Mouse (Mus musculus) urinary bladder, adult 18-20 months (tissue): ENCODE measurements around the gene Olfr15.
A peak's percentile ranks its signal among the peaks of the same experiment; 100 is the strongest.

Experiments used
- DNase-seq, 2 experiments: peaks; one replicate each; pipeline ENCODE4 v3.0.0; 2022; ENCODE audit warnings: low spot score in 2 of 2, mixed read lengths in 2 of 2

Olfr15 gene

GRCm38 (mm10) chr16:3872216-3873047 is 41.8 kb downstream of the Olfr15 start, which contains the start of gene Naa60:
Gene Naa60 (plus strand): TSS chr16:3872375.
- peak; percentile 84 to 90 for DNase-seq

DNA sequence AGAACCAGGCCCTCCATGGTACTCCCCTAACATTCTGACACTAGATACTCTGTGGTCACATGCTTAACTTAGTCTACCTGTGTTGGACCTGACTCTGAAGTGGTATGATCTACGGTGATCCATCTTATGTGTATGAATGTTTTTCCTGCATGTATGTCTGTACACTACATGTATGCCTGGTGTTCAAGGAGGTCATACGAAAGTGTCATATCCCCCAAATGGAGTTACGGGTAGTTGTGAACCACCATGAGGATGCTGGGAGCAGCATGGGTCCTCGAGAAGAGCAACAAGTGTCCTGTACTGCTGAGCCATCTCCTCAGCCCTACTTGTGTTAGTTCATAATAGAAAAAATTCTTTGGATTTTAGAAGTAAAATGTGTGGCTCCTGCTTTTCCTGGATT is 45.7 kb downstream of the Olfr15 start:
- DNase-seq, result no peak

DNA sequence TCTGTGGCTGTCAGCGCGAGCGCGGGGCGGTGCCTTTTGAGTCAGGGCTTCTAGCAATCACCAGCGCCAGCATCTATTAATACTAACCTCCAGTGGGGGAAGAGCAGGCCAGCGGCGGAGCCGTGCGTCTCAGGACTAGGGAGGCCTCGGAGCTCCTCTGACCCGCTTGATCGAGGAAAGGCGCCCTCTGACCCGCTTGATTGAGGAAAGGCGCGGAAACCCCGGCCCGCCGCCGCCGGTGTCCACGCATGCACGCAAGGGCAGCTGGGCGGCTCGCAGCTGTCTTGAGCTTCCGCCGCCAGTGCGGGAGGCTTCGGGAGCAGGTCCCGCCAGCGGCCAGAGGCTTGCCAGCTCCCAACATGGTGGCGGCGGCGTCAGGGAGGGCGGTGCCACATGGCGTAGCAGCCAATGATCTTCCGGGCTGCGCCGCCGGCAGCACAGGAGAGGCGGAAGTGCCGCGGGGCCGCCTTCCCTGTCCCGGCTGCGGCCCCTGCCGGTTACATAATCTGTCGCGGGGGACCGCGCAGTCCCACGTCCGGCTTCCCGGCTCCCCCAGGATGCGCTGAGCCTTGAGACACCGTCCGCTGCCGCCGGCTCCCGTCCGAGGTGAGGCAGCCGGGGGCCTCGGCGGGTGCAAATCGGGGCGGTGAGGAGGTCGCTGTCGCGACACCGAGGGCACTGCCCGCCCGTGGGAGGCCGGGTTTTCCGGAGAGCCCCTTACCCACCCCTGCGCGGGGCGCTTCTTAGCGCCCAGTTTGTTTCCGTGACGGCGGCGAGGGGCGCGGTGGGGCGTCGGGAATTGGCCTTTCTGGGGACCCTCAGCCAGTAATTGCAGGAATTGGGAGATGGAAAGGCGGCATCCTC is 53.8 kb downstream of the Olfr15 start, which contains the start of the genes Zfp597 and Gm20695:
Gene Zfp597 (minus strand): TSS at position 361 of the 864 bp plus-strand sequence.
Gene Gm20695 (plus strand): TSS at position 448 of the 864 bp plus-strand sequence.
- DNase-seq, result peak; percentile 93 to 97

DNA sequence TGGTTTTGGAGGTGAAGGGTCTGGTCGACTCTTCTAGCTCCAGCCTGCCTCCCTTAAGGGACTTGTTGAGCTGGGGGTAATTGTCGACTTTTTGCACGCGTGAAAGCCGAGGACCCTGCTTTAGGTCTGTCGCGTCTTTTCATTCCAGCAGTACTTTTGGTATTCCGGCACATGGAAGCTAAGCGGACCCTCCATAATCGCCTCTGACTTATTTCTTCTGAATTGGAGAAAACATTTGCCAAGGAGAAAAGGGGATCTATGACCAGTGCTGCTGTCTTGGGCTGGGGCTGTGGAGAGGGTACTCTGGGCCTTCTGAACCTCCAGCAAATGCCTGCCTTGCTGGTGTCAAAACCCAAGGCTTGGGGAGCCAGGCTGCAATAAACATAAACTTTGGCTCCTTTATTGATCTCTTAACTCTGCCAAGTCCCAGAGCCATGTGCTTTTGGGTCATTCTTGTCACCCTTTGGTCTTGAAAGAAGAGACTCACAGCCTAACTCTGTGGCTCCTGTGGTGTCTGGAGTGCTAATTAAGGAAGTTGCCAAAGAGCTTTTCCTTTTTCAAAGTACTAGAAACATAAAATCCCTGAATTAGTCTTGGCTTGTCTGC is 54.5 kb downstream of the Olfr15 start:
- no peak for DNase-seq

DNA sequence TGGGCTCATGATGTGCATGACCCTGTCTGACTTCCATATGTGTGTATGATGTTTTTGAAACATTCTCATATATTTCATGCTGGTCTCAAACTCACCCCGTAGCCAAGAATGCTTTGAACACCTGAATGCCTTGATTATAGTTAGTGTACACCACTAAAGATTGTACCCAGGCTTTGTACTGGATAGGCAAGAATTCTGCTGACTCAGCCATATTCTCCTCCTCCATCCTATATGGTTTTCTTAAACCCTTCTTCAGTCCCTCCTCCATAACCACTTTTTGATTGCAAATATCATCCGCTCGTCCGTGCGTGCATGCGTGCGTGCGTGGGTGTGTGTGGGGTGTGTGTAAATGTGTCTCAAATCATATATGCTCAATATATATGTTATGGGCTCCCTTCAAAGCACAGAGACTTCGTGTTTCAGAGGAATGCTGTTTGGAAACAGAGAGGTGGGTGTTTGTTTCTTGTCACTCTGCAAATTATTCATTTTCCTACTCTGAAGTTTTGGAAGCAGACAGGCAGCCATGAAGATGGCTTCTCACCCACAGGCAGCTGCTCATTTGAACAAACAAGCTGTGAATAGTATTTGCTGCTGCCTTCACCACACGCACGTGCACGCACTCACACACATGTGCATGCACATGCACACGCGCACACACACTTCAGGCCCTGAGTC is 61.1 kb downstream of the Olfr15 start:
- no peak for DNase-seq

GRCm38 (mm10) chr16:3893739-3894138 is 63.1 kb downstream of the Olfr15 start:
- no peak for DNase-seq
